Mouse (Mus musculus): ENCODE data around the gene Nubp2.

DNA sequence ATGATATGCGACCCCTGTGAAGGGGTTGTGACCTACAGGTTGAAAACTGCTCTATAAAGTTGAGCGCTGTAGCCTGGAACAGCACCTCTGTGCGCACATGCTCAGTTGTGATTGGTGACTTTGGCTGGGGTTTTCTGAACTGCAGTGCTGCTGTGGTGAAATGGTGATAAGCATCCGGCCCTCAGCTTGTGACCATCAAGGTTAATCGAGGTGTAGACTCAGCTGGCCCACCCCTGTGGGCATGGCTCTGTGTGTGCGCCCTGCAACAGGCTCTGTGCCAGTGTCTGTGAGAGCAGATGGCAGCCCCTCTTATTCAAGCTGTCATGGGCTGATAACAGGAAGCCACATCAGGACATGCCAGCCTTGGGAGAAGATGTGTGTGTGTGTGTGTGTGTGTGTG is 27.2 kb downstream of the Nubp2 start:
- TF ChIP-seq TCF12 (IDR thresholded peaks at IDR 0.05; ENCODE audit: insufficient read depth, poor library complexity, severe bottlenecking): no peak
- no peak for TF ChIP-seq POLR2A (IDR thresholded peaks at IDR 0.05; ENCODE audit: insufficient read length, low read depth)
- TF ChIP-seq E2F4 (IDR thresholded peaks at IDR 0.05; ENCODE audit: insufficient read depth): no peak
- TF ChIP-seq MAX (IDR thresholded peaks at IDR 0.05; ENCODE audit: low read depth): no peak
- no peak for TF ChIP-seq POLR2AphosphoS2 (IDR thresholded peaks at IDR 0.05; ENCODE audit: insufficient read length, low read depth)
- TF ChIP-seq USF1 (IDR thresholded peaks at IDR 0.05; ENCODE audit: low read depth): no peak
- no peak for TF ChIP-seq MYOG (IDR thresholded peaks at IDR 0.05; ENCODE audit: control insufficient read depth in 1 of 3, insufficient read depth in 1 of 3, insufficient read length in 2 of 3, low read depth in 2 of 3)
